Mouse (Mus musculus): ENCODE measurements around the gene Gm20696.
A peak's percentile ranks its signal among the peaks of the same experiment; 100 is the strongest.

Gm20696 gene

GRCm38 (mm10) chr6:99521038-99521640 is 145.5 kb downstream of the Gm20696 start:
- DNase-seq (ENCODE audit: low spot score in 2 of 2) = peak; percentile 38 to 53

GRCm38 (mm10) chr6:99520676-99521037 is 145.9 kb downstream of the Gm20696 start:
- DNase-seq (ENCODE audit: low spot score in 2 of 2) = peak in 1 of 2 experiments; percentile 44

- DNase-seq (ENCODE audit: low spot score in 2 of 2) = peak in 1 of 2 experiments; percentile 35
These were observed 146.6 kb downstream of the Gm20696 start for GRCm38 (mm10) chr6:99519806-99520675.

GRCm38 (mm10) chr6:99519052-99519451 is 147.5 kb downstream of the Gm20696 start:
- no peak for DNase-seq (ENCODE audit: low spot score in 2 of 2)

- DNase-seq (ENCODE audit: low spot score in 2 of 2) = no peak
These were observed 150.9 kb downstream of the Gm20696 start for GRCm38 (mm10) chr6:99515667-99516199.

GRCm38 (mm10) chr6:99511862-99512261 is 154.7 kb downstream of the Gm20696 start:
- DNase-seq (ENCODE audit: low spot score in 2 of 2) = no peak

GRCm38 (mm10) chr6:99509189-99509592 is 157.4 kb downstream of the Gm20696 start:
- no peak for DNase-seq (ENCODE audit: low spot score in 2 of 2)

GRCm38 (mm10) chr6:99506816-99507215 is 159.8 kb downstream of the Gm20696 start:
- no peak for DNase-seq (ENCODE audit: low spot score in 2 of 2)

GRCm38 (mm10) chr6:99503741-99504140 is 162.9 kb downstream of the Gm20696 start:
- DNase-seq (ENCODE audit: low spot score in 2 of 2) = no peak

- no peak for DNase-seq (ENCODE audit: low spot score in 2 of 2)
These were observed 163.9 kb downstream of the Gm20696 start for GRCm38 (mm10) chr6:99502727-99503126.

GRCm38 (mm10) chr6:99502314-99502713 is 164.3 kb downstream of the Gm20696 start:
- no peak for DNase-seq (ENCODE audit: low spot score in 2 of 2)

- DNase-seq (ENCODE audit: low spot score in 2 of 2) = no peak
These were observed 165.9 kb downstream of the Gm20696 start for GRCm38 (mm10) chr6:99500570-99501270.

GRCm38 (mm10) chr6:99498082-99498481 is 168.5 kb downstream of the Gm20696 start:
- no peak for DNase-seq (ENCODE audit: low spot score in 2 of 2)

- DNase-seq (ENCODE audit: low spot score in 2 of 2) = no peak
These were observed 170.5 kb downstream of the Gm20696 start for GRCm38 (mm10) chr6:99496114-99496513.

- no peak for DNase-seq (ENCODE audit: low spot score in 2 of 2)
These were observed 173.7 kb downstream of the Gm20696 start for GRCm38 (mm10) chr6:99492937-99493336.

GRCm38 (mm10) chr6:99491979-99492544 is 174.5 kb downstream of the Gm20696 start:
- no peak for DNase-seq (ENCODE audit: low spot score in 2 of 2)

GRCm38 (mm10) chr6:99491146-99491545 is 175.5 kb downstream of the Gm20696 start:
- DNase-seq (ENCODE audit: low spot score in 2 of 2) = no peak

GRCm38 (mm10) chr6:99489900-99490648 is 176.5 kb downstream of the Gm20696 start:
- DNase-seq (ENCODE audit: low spot score in 2 of 2) = no peak

GRCm38 (mm10) chr6:99489423-99489822 is 177.2 kb downstream of the Gm20696 start:
- no peak for DNase-seq (ENCODE audit: low spot score in 2 of 2)

- peak in 1 of 2 experiments; percentile 49 for DNase-seq (ENCODE audit: low spot score in 2 of 2)
These were observed 180.5 kb downstream of the Gm20696 start for GRCm38 (mm10) chr6:99485884-99486640.

All from right cerebral cortex, adult 2 months (tissue).